Mouse (Mus musculus): Measurements from ENCODE around the gene Tm2d1. TPM values are rescaled to one million over a fixed set of nuclear protein-coding genes. Genes with fewer than 3 reads are reported as not detected.

Gene Tm2d1
- total RNA-seq, 1 experiment from 2014 or later: 16.3 TPM

GRCm38 (mm10) chr4:98335726-98336125 is 47.4 kb downstream of the Tm2d1 start:
- no peak for ATAC-seq (replicated peaks; ENCODE audit: low read depth, poor library complexity, severe bottlenecking)

GRCm38 (mm10) chr4:98322223-98322622 is 60.9 kb downstream of the Tm2d1 start:
- peak; percentile 99 for ATAC-seq (replicated peaks; ENCODE audit: low read depth, poor library complexity, severe bottlenecking)

- peak; percentile 48 for ATAC-seq (replicated peaks; ENCODE audit: low read depth, poor library complexity, severe bottlenecking)
Measured at GRCm38 (mm10) chr4:98321371-98322111, 61.6 kb downstream of the Tm2d1 start.

GRCm38 (mm10) chr4:98318769-98319168 is 64.3 kb downstream of the Tm2d1 start:
- no peak for ATAC-seq (replicated peaks; ENCODE audit: low read depth, poor library complexity, severe bottlenecking)

- ATAC-seq (replicated peaks; ENCODE audit: low read depth, poor library complexity, severe bottlenecking): no peak
Measured at GRCm38 (mm10) chr4:98317149-98317548, 66.0 kb downstream of the Tm2d1 start.

Other genes with a start within 250 kb of the Tm2d1 start
- gene Patj, start 12.5 kb upstream of the Tm2d1 start, total RNA-seq (2017): 7.8 and 12.5 TPM in 2 replicates

Measured in common myeloid progenitor, adult 5-6 weeks (primary cell).